Mouse (Mus musculus) ES-E14 (cell line): ENCODE measurements at regions not wholly inside any gene's neighbourhood (a gene's known extent, or its start where the extent isn't known, plus 50 kb on each side); places are given as distances from the start of the nearest gene placed in this dataset.

Source experiments
- CHD2 ChIP-seq: IDR thresholded peaks from 2 replicates; pipeline ENCODE4 v1.6.1; 2014; ENCODE audit warnings: mild to moderate bottlenecking, low read depth, low read length, inconsistent platforms
- HCFC1 ChIP-seq: IDR thresholded peaks from 2 replicates; pipeline ENCODE4 v1.6.1; 2012; ENCODE audit warnings: low read length, inconsistent platforms, borderline replicate concordance; ENCODE audit not compliant: insufficient read depth
- MAFK ChIP-seq: IDR thresholded peaks from 2 replicates; pipeline ENCODE4 v1.6.1; 2014; ENCODE audit warnings: mild to moderate bottlenecking, low read depth, low read length, inconsistent platforms; ENCODE audit not compliant: insufficient read depth
- ZNF384 ChIP-seq: IDR thresholded peaks from 2 replicates; pipeline ENCODE4 v1.6.1; 2012; ENCODE audit warnings: low read depth, low read length, inconsistent platforms

GRCm38 (mm10) chr4:38396635-38397034 is 1053.5 kb upstream of the 1700009N14Rik start:
- TF ChIP-seq MAFK (no peak), CHD2 (no peak), ZNF384 (no peak), HCFC1 (no peak)
